In genomic region chr15:100307438-100308096, GRCm38 (mm10) we compare ENCODE assay signal across 11 mouse cellular contexts. TPM values are rescaled to one million over a fixed set of nuclear protein-coding genes. Genes with fewer than 3 reads are reported as not detected.
DNase-seq lines count a peak whose midpoint lies in the region; ATAC-seq and TF ChIP-seq lines count a peak whose summit lies in the region.
"Not testable (repeated sequence)": the region's sequence is repeated elsewhere in the genome, so short reads cannot be mapped to it uniquely, and the experiment has no call there.
"Had no signal": no experiment of that assay in that cellular context is flagged by ENCODE, and none has a peak within 500 bp of the region (broad histone marks: within the 10 kb centered on the region; RNA-seq: fewer than 3 reads in every experiment).

No protein-coding gene starts in this region.

- 49% methylated on average over 11 of the region's 11 CpGs for WGBS in heart, embryonic 11.5 days (ENCODE audit: insufficient replicate concordance)
- 22% methylated on average over 11 of the region's 11 CpGs for WGBS in kidney, adult 2 months
- WGBS in liver, embryonic 12.5 days (ENCODE audit: insufficient replicate concordance), result 25% methylated on average over 11 of the region's 11 CpGs
- 54% methylated on average over 11 of the region's 11 CpGs for WGBS in midbrain, embryonic 13.5 days
- 29% methylated on average over 11 of the region's 11 CpGs for WGBS in stomach, postnatal 0 days

- TF ChIP-seq EP300 in CH12.LX (IDR thresholded peaks at IDR 0.05; ENCODE audit: low read length); stomach, postnatal 0 days (optimal IDR thresholded peaks at IDR 0.05): not testable (repeated sequence)

- H3K4me1 ChIP-seq in CH12.LX (ENCODE audit: control insufficient read depth in 1 of 2, insufficient read depth in 2 of 2), result peaks cover 0 to 39% of the 10 kb centered on the region in 2 experiments; a peak in 2 of 4 replicates
- not testable (repeated sequence) for H3K4me1 ChIP-seq in heart, embryonic 11.5 days (ENCODE audit: control insufficient read depth, insufficient read depth, low read length); kidney, adult 2 months (ENCODE audit: control insufficient read depth, insufficient read depth, low read length); stomach, postnatal 0 days (replicated peaks; ENCODE audit: control insufficient read depth, insufficient read depth)
- H3K4me1 ChIP-seq in liver, embryonic 12.5 days, result peaks cover 46% of the 10 kb centered on the region
- H3K4me1 ChIP-seq in midbrain, embryonic 13.5 days (replicated peaks), result peaks cover 17% of the 10 kb centered on the region

- TF ChIP-seq RAD21 in CH12.LX (IDR thresholded peaks at IDR 0.05; ENCODE audit: low read depth, low read length), result peak; percentile 7

- TF ChIP-seq POLR2A in CH12.LX (IDR thresholded peaks at IDR 0.05; ENCODE audit: low read depth, low read length); brain, embryonic 14.5 days (IDR thresholded peaks at IDR 0.05; ENCODE audit: borderline replicate concordance, extremely low read depth, insufficient read depth, insufficient read length, poor library complexity, severe bottlenecking); kidney, adult 2 months (IDR thresholded peaks at IDR 0.05; ENCODE audit: low read depth, low read length): not testable (repeated sequence)

- not testable (repeated sequence) for H3K9me3 ChIP-seq in CH12.LX (replicated peaks; ENCODE audit: low read length); heart, embryonic 11.5 days (replicated peaks; ENCODE audit: control insufficient read depth, low read length); liver, embryonic 12.5 days (replicated peaks); midbrain, embryonic 13.5 days; stomach, postnatal 0 days (ENCODE audit: control insufficient read depth, low read length)

- in situ Hi-C loops in CH12.LX (cut with MboI; ENCODE audit: low pct_ligation_motif_present, low pct_unique_long_range_greater_than_20kb, low sequenced_read_pairs), result not testable (repeated sequence)

- H3K4me2 ChIP-seq in CH12.LX (ENCODE audit: insufficient read depth, low read depth, poor library complexity, severe bottlenecking); heart, embryonic 11.5 days; midbrain, embryonic 13.5 days (replicated peaks); stomach, postnatal 0 days (replicated peaks; ENCODE audit: low read depth): not testable (repeated sequence)
- H3K4me2 ChIP-seq in liver, embryonic 12.5 days, result 0 out of 2 replicates have a peak overlapping the region, but pooled peaks have one; percentile 12

- TF ChIP-seq CTCF in CH12.LX (conservative IDR thresholded peaks at IDR 0.05 in 1 of 2, IDR thresholded peaks at IDR 0.05 in 1 of 2; ENCODE audit: low read depth in 2 of 2, low read length in 2 of 2), result peak; percentile 59
- TF ChIP-seq CTCF in brain, embryonic 14.5 days (IDR thresholded peaks at IDR 0.05; ENCODE audit: borderline replicate concordance, extremely low read depth, insufficient read depth, insufficient read length), result peak; percentile 31; the same call in 1 of the 2 replicates
- TF ChIP-seq CTCF in kidney, adult 2 months (conservative IDR thresholded peaks at IDR 0.05; ENCODE audit: insufficient read depth, insufficient read length, low read depth, low read length), result peak; percentile 38; the same call in 1 of the 2 replicates
- peak; percentile 73 for TF ChIP-seq CTCF in stomach, postnatal 0 days (IDR thresholded peaks at IDR 0.05; ENCODE audit: low read depth)

- H3K27ac ChIP-seq in CH12.LX (ENCODE audit: insufficient read depth, low read depth); heart, embryonic 11.5 days (ENCODE audit: low read depth, low read length); kidney, adult 2 months (ENCODE audit: insufficient read depth, low read depth, low read length); liver, embryonic 12.5 days; midbrain, embryonic 13.5 days; stomach, postnatal 0 days (replicated peaks): not testable (repeated sequence)

- not testable (repeated sequence) for H3K36me3 ChIP-seq in CH12.LX (replicated peaks in 1 of 2; ENCODE audit: control insufficient read depth in 1 of 2, insufficient read depth in 1 of 2, low read length in 1 of 2); heart, embryonic 11.5 days (ENCODE audit: control insufficient read depth, insufficient read depth, low read length); kidney, adult 2 months (ENCODE audit: control insufficient read depth, insufficient read depth, low read length); liver, embryonic 12.5 days; midbrain, embryonic 13.5 days; stomach, postnatal 0 days (ENCODE audit: control insufficient read depth, insufficient read depth, low read length)

- H3K9ac ChIP-seq in CH12.LX (ENCODE audit: insufficient read depth, low read depth); heart, embryonic 11.5 days (ENCODE audit: low read depth, low read length); liver, embryonic 12.5 days; midbrain, embryonic 13.5 days (replicated peaks); stomach, postnatal 0 days (ENCODE audit: low read length): not testable (repeated sequence)

- peak; percentile 66 for DNase-seq in CH12.LX (ENCODE audit: extremely low read depth)
- peak; percentile 86 for DNase-seq in brain, embryonic 14.5 days (ENCODE audit: low read depth)
- DNase-seq in embryo, embryonic 10.5 days (ENCODE audit: low spot score), result peak; percentile 67
- peak; percentile 61 for DNase-seq in kidney, adult 2 months
- DNase-seq in stomach, postnatal 0 days (ENCODE audit: low spot score), result peak; percentile 40

- ATAC-seq in heart, embryonic 11.5 days (replicated peaks; ENCODE audit: insufficient number of reproducible peaks, low FRiP score, low TSS enrichment), result 0 out of 2 replicates have a peak, but pooled peaks have one; percentile 9
- ATAC-seq in liver, embryonic 12.5 days, result peak; percentile 35; the same call in 1 of the 2 replicates
- ATAC-seq in midbrain, embryonic 13.5 days, result 0 out of 2 replicates have a peak, but pooled peaks have one; percentile 55
- ATAC-seq in stomach, postnatal 0 days (ENCODE audit: low FRiP score, low TSS enrichment), result peak; percentile 60

- H3K4me3 ChIP-seq in CH12.LX (replicated peaks in 1 of 3; ENCODE audit: low read depth in 2 of 3, low read length in 2 of 3, poor library complexity in 1 of 3); heart, embryonic 11.5 days (ENCODE audit: low read depth, low read length); liver, embryonic 12.5 days; midbrain, embryonic 13.5 days (replicated peaks); stomach, postnatal 0 days (ENCODE audit: low read depth, low read length): not testable (repeated sequence)
- H3K4me3 ChIP-seq in kidney, adult 2 months (ENCODE audit: insufficient read depth, low read depth, low read length), result peak overlapping the region; percentile 31; the same call in 1 of the 2 replicates

- H3K27me3 ChIP-seq in CH12.LX (replicated peaks); heart, embryonic 11.5 days (ENCODE audit: control insufficient read depth, insufficient read depth, low read length); kidney, adult 2 months (replicated peaks; ENCODE audit: control insufficient read depth, insufficient read depth, low read length); liver, embryonic 12.5 days (replicated peaks); midbrain, embryonic 13.5 days; stomach, postnatal 0 days (ENCODE audit: control insufficient read depth, insufficient read depth, low read length): not testable (repeated sequence)

- not testable (repeated sequence) for H3K79me2 ChIP-seq in CH12.LX (replicated peaks; ENCODE audit: control insufficient read depth, extremely low read depth, insufficient read depth, poor library complexity, severe bottlenecking)

- dilution Hi-C loops in CH12.LX (cut with MboI; ENCODE audit: extremely low pct_ligation_motif_present, extremely low pct_unique_long_range_greater_than_20kb, low sequenced_read_pairs), result not testable (repeated sequence)

RNA-seq across cellular contexts. Expression of gene Mettl7a1, which starts 3.6 kb away (rescaled TPM):
- 5.8 and 6.5 TPM in 2 replicates for total RNA-seq in CH12.LX (2012; rRNA removed)
- 17.2 and 17.9 TPM in 2 replicates for total RNA-seq in CH12.LX (2014; rRNA removed)
- polyA plus RNA-seq in CH12.LX (2012; ENCODE audit: insufficient read length, low read depth), result 14.2 and 14.9 TPM in 2 replicates
- 11.3 and 12.7 TPM in 2 replicates for polyA plus RNA-seq in brain, embryonic 14.5 days (2012; rRNA removed)
- polyA plus RNA-seq in heart, embryonic 11.5 days (2014; fragmentation: Nextera tagmentation; extraction: Ambion mirVana), result 2.5 and 2.7 TPM in 2 replicates
- 370 and 430 TPM in 2 replicates for polyA plus RNA-seq in kidney, adult 2 months (2012; rRNA removed)
- 4.4 and 5.4 TPM in 2 replicates for polyA plus RNA-seq in liver, embryonic 12.5 days (2016; fragmentation: Nextera tagmentation; extraction: Ambion mirVana)
- 4.5 and 4.6 TPM in 2 replicates for polyA plus RNA-seq in midbrain, embryonic 13.5 days (2015; fragmentation: Nextera tagmentation; extraction: Ambion mirVana)
- 9.1 and 9.5 TPM in 2 replicates for polyA plus RNA-seq in stomach, postnatal 0 days (2015; fragmentation: Nextera tagmentation; extraction: Ambion mirVana)

RNA-seq across cellular contexts. Expression of gene Tmprss12, which starts 26.9 kb away (rescaled TPM):
- total RNA-seq in CH12.LX (2012; rRNA removed), result not detected in 2 replicates
- not detected in 2 replicates for total RNA-seq in CH12.LX (2014; rRNA removed)
- polyA plus RNA-seq in CH12.LX (2012; ENCODE audit: insufficient read length, low read depth), result not detected in 2 replicates
- polyA plus RNA-seq in brain, embryonic 14.5 days (2012; rRNA removed), result not detected in 2 replicates
- polyA plus RNA-seq in heart, embryonic 11.5 days (2014; fragmentation: Nextera tagmentation; extraction: Ambion mirVana), result not detected in 2 replicates
- 0.14 TPM in 1 of 2 replicates, not detected in the other for polyA plus RNA-seq in kidney, adult 2 months (2012; rRNA removed)
- polyA plus RNA-seq in liver, embryonic 12.5 days (2016; fragmentation: Nextera tagmentation; extraction: Ambion mirVana), result not detected in 2 replicates
- polyA plus RNA-seq in midbrain, embryonic 13.5 days (2015; fragmentation: Nextera tagmentation; extraction: Ambion mirVana), result not detected in 2 replicates
- polyA plus RNA-seq in stomach, postnatal 0 days (2015; fragmentation: Nextera tagmentation; extraction: Ambion mirVana), result 0.11 TPM in 1 of 2 replicates, not detected in the other
- total RNA-seq: gastrocnemius, postnatal 14 days; left cerebral cortex, postnatal 36 days had no signal
- polyA plus RNA-seq: intestine, embryonic 16.5 days had no signal

RNA-seq across cellular contexts. Expression of gene Mettl7a3, which starts 27.2 kb away (rescaled TPM):
- 0.17 TPM in 1 of 2 replicates, not detected in the other for total RNA-seq in CH12.LX (2012; rRNA removed)
- not detected in 2 replicates for total RNA-seq in CH12.LX (2014; rRNA removed)
- polyA plus RNA-seq in CH12.LX (2012; ENCODE audit: insufficient read length, low read depth), result 0.33 and 0.70 TPM in 2 replicates
- polyA plus RNA-seq in brain, embryonic 14.5 days (2012; rRNA removed), result 0.09 and 0.11 TPM in 2 replicates
- not detected in 2 replicates for polyA plus RNA-seq in heart, embryonic 11.5 days (2014; fragmentation: Nextera tagmentation; extraction: Ambion mirVana)
- polyA plus RNA-seq in kidney, adult 2 months (2012; rRNA removed), result 0.11 and 0.15 TPM in 2 replicates
- polyA plus RNA-seq in liver, embryonic 12.5 days (2016; fragmentation: Nextera tagmentation; extraction: Ambion mirVana), result not detected in 2 replicates
- polyA plus RNA-seq in midbrain, embryonic 13.5 days (2015; fragmentation: Nextera tagmentation; extraction: Ambion mirVana), result not detected in 2 replicates
- not detected in 2 replicates for polyA plus RNA-seq in stomach, postnatal 0 days (2015; fragmentation: Nextera tagmentation; extraction: Ambion mirVana)
- polyA plus RNA-seq: intestine, embryonic 16.5 days had no signal

RNA-seq across cellular contexts. Expression of gene Methig1, which starts 45.4 kb away (rescaled TPM):
- total RNA-seq in CH12.LX (2012; rRNA removed) (not detected in 2 replicates), CH12.LX (2014; rRNA removed) (not detected in 2 replicates)
- polyA plus RNA-seq in CH12.LX (2012; ENCODE audit: insufficient read length, low read depth), result not detected in 2 replicates
- not detected in 2 replicates for polyA plus RNA-seq in brain, embryonic 14.5 days (2012; rRNA removed)
- not detected in 2 replicates for polyA plus RNA-seq in heart, embryonic 11.5 days (2014; fragmentation: Nextera tagmentation; extraction: Ambion mirVana)
- polyA plus RNA-seq in kidney, adult 2 months (2012; rRNA removed), result 16.5 and 16.6 TPM in 2 replicates
- not detected in 2 replicates for polyA plus RNA-seq in liver, embryonic 12.5 days (2016; fragmentation: Nextera tagmentation; extraction: Ambion mirVana)
- polyA plus RNA-seq in midbrain, embryonic 13.5 days (2015; fragmentation: Nextera tagmentation; extraction: Ambion mirVana), result not detected in 2 replicates
- 0.17 TPM in 1 of 2 replicates, not detected in the other for polyA plus RNA-seq in stomach, postnatal 0 days (2015; fragmentation: Nextera tagmentation; extraction: Ambion mirVana)
- total RNA-seq: gastrocnemius, postnatal 14 days; left cerebral cortex, postnatal 36 days had no signal
- polyA plus RNA-seq: intestine, embryonic 16.5 days had no signal

RNA-seq across cellular contexts. Expression of gene Mettl7a2, which starts 45.4 kb away (rescaled TPM):
- total RNA-seq in CH12.LX (2012; rRNA removed) (not detected in 2 replicates), CH12.LX (2014; rRNA removed) (not detected in 2 replicates)
- not detected in 2 replicates for polyA plus RNA-seq in CH12.LX (2012; ENCODE audit: insufficient read length, low read depth)
- polyA plus RNA-seq in brain, embryonic 14.5 days (2012; rRNA removed), result not detected in 2 replicates
- not detected in 2 replicates for polyA plus RNA-seq in heart, embryonic 11.5 days (2014; fragmentation: Nextera tagmentation; extraction: Ambion mirVana)
- polyA plus RNA-seq in kidney, adult 2 months (2012; rRNA removed), result 74.0 and 96.6 TPM in 2 replicates
- polyA plus RNA-seq in liver, embryonic 12.5 days (2016; fragmentation: Nextera tagmentation; extraction: Ambion mirVana), result not detected in 2 replicates
- not detected in 2 replicates for polyA plus RNA-seq in midbrain, embryonic 13.5 days (2015; fragmentation: Nextera tagmentation; extraction: Ambion mirVana)
- polyA plus RNA-seq in stomach, postnatal 0 days (2015; fragmentation: Nextera tagmentation; extraction: Ambion mirVana), result not detected in 2 replicates
- polyA plus RNA-seq: intestine, embryonic 16.5 days had no signal

Comparison
In these comparisons a context has a peak if more than half of its experiments do, and no peak if none do; other contexts are left out.
1. ATAC-seq: peak in every context shown above with its lines; median percentile 60 in stomach, postnatal 0 days; 55 in midbrain, embryonic 13.5 days; 35 in liver, embryonic 12.5 days; 9 in heart, embryonic 11.5 days.
2. RNA of gene Mettl7a1, which starts 3.6 kb away (polyA plus RNA-seq): 370 to 430 TPM in kidney, adult 2 months; 14.2 to 14.9 TPM in CH12.LX, 11.3 to 12.7 TPM in brain, embryonic 14.5 days, 9.1 to 9.5 TPM in stomach, postnatal 0 days, 4.5 to 4.6 TPM in midbrain, embryonic 13.5 days, 4.4 to 5.4 TPM in liver, embryonic 12.5 days and 2.5 to 2.7 TPM in heart, embryonic 11.5 days; every median in the first group is over 10 times any median in the second.
3. Peak in every context shown above with its lines, with median percentiles within 50 percentile points of each other: DNase-seq and CTCF ChIP-seq.